Comparison of ENCODE assay signal across 22 mouse cellular contexts in the genomic region with DNA sequence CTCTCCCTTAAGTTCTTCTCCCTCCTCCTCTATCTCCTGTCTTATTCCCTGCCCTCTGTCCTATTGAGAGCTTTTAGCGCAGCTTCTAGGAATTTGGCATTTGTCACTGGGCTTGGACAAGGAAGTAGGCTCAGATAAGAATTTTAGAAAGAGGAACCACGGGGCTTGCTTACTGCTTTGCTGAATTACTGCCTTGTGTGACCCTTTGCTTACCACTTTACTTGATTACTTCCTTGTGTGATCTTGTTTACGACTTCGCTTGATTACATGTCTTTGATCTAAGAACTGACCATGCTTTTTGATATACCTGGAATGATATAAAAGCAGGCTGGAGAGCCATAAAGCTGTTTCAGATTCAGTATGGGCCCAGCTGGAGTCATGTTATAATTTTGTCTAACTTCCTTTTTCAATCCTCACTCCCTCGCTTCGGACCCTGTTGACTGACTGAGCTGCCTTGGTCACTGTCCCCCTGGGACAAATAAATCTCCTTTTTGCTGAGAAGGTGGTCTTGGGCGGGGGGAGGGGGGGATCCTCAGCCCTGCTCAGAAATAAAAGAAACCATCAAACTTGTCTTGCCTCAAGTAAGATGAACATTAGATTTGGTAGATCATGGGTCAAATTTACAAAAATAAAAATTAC. TPM values are rescaled to one million over a fixed set of nuclear protein-coding genes. Genes with fewer than 3 reads are reported as not detected.
DNase-seq lines count a peak whose midpoint lies in the region; ATAC-seq and TF ChIP-seq lines count a peak whose summit lies in the region.
"Had no signal": no experiment of that assay in that cellular context is flagged by ENCODE, and none has a peak within 500 bp of the region (broad histone marks: within the 10 kb centered on the region; RNA-seq: fewer than 3 reads in every experiment).

No protein-coding gene starts in this region.

- H3K4me2 ChIP-seq in kidney, embryonic 14.5 days (replicated peaks; ENCODE audit: low read depth, low read length): no peak overlapping the region
- H3K4me2 ChIP-seq in kidney, embryonic 16.5 days (replicated peaks; ENCODE audit: low read depth, low read length): no peak overlapping the region
- H3K4me2 ChIP-seq: forebrain, embryonic 12.5 days; heart, embryonic 15.5 days; limb, embryonic 13.5 days; liver, embryonic 15.5 days had no signal

- no peak overlapping the region for H3K4me3 ChIP-seq in kidney, embryonic 14.5 days (ENCODE audit: low read length)
- no peak overlapping the region for H3K4me3 ChIP-seq in kidney, embryonic 16.5 days (ENCODE audit: low read length)
- no peak overlapping the region for H3K4me3 ChIP-seq in bone marrow, adult 2 months (replicated peaks; ENCODE audit: control insufficient read depth, low read depth, low read length)
- H3K4me3 ChIP-seq: embryonic facial prominence, embryonic 10.5 days; forebrain, embryonic 12.5 days; heart, embryonic 15.5 days; limb, embryonic 13.5 days; liver, embryonic 15.5 days; midbrain, embryonic 10.5 days had no signal

- no peak for TF ChIP-seq POLR2A in bone marrow, adult 2 months (IDR thresholded peaks at IDR 0.05; ENCODE audit: borderline replicate concordance, control insufficient read depth, low read depth, low read length)

- no peak for TF ChIP-seq CTCF in bone marrow, adult 2 months (IDR thresholded peaks at IDR 0.05; ENCODE audit: control insufficient read depth, insufficient read depth, low read length)

- ATAC-seq in kidney, embryonic 14.5 days (ENCODE audit: low FRiP score, low TSS enrichment): 0 out of 2 replicates have a peak, but pooled peaks have one; percentile 24
- no peak for ATAC-seq in kidney, embryonic 16.5 days (ENCODE audit: low FRiP score, low TSS enrichment)
- peak; percentile 64 for ATAC-seq in megakaryocyte progenitor cell, adult 5-6 weeks (replicated peaks; ENCODE audit: poor library complexity)
- ATAC-seq: hindbrain, postnatal 0 days; intestine, postnatal 0 days had no signal

- no peaks in the 10 kb centered on the region for H3K27me3 ChIP-seq in kidney, embryonic 14.5 days (ENCODE audit: control insufficient read depth, insufficient read depth, low read length)
- H3K27me3 ChIP-seq in kidney, embryonic 16.5 days (ENCODE audit: insufficient read depth, low read length): no peaks in the 10 kb centered on the region
- H3K27me3 ChIP-seq: CH12.LX; heart, embryonic 15.5 days; limb, embryonic 13.5 days had no signal

- DNase-seq in A20 (ENCODE audit: low read depth, low spot score): peak; percentile 53
- no peak for DNase-seq in adrenal gland, postnatal 25 days
- DNase-seq in ovary, postnatal 36 days (ENCODE audit: low spot score): no peak
- no peak for DNase-seq in cerebellum, adult 8-10 months
- DNase-seq: adrenal gland, adult 8-10 months; cerebellum, adult 11 months; heart, adult 11 months; spleen, adult 18-20 months; thymus, postnatal 36 days had no signal

- no peak overlapping the region for H3K9ac ChIP-seq in kidney, embryonic 14.5 days (ENCODE audit: low read depth, low read length)
- no peak overlapping the region for H3K9ac ChIP-seq in kidney, embryonic 16.5 days (replicated peaks; ENCODE audit: low read length)
- H3K9ac ChIP-seq: forebrain, embryonic 12.5 days; heart, embryonic 15.5 days; limb, embryonic 13.5 days; liver, embryonic 15.5 days had no signal

- no peaks in the 10 kb centered on the region for H3K9me3 ChIP-seq in kidney, embryonic 14.5 days (ENCODE audit: control insufficient read depth, low read length)
- no peaks in the 10 kb centered on the region for H3K9me3 ChIP-seq in kidney, embryonic 16.5 days (ENCODE audit: low read length)
- H3K9me3 ChIP-seq: embryonic facial prominence, embryonic 10.5 days; forebrain, embryonic 12.5 days; heart, embryonic 15.5 days; limb, embryonic 13.5 days; liver, embryonic 15.5 days; midbrain, embryonic 10.5 days had no signal

- no peaks in the 10 kb centered on the region for H3K36me3 ChIP-seq in kidney, embryonic 14.5 days (ENCODE audit: control insufficient read depth, insufficient read depth, low read length)
- no peaks in the 10 kb centered on the region for H3K36me3 ChIP-seq in kidney, embryonic 16.5 days (ENCODE audit: insufficient read depth, low read length)
- H3K36me3 ChIP-seq: embryonic facial prominence, embryonic 10.5 days; forebrain, embryonic 12.5 days; heart, embryonic 15.5 days; limb, embryonic 13.5 days; liver, embryonic 15.5 days; midbrain, embryonic 10.5 days had no signal

- no peak overlapping the region for H3K27ac ChIP-seq in kidney, embryonic 14.5 days (ENCODE audit: low read depth, low read length)
- no peak overlapping the region for H3K27ac ChIP-seq in kidney, embryonic 16.5 days (ENCODE audit: low read length)
- H3K27ac ChIP-seq in bone marrow, adult 2 months (ENCODE audit: control insufficient read depth, insufficient read depth, low read depth, low read length, poor library complexity): peak overlapping the region; percentile 72
- H3K27ac ChIP-seq: embryonic facial prominence, embryonic 10.5 days; forebrain, embryonic 12.5 days; heart, embryonic 15.5 days; hindbrain, postnatal 0 days; limb, embryonic 13.5 days; liver, embryonic 15.5 days; midbrain, embryonic 10.5 days had no signal

- H3K4me1 ChIP-seq in kidney, embryonic 14.5 days (ENCODE audit: control insufficient read depth, insufficient read depth, low read length): no peaks in the 10 kb centered on the region
- H3K4me1 ChIP-seq in kidney, embryonic 16.5 days (ENCODE audit: insufficient read depth, low read length): peaks cover 8% of the 10 kb centered on the region; the same call in 1 of the 2 replicates
- H3K4me1 ChIP-seq in bone marrow, adult 2 months (ENCODE audit: control insufficient read depth, insufficient read depth, low read length): no peaks in the 10 kb centered on the region; the same call in 1 of the 2 replicates
- H3K4me1 ChIP-seq: forebrain, embryonic 12.5 days; heart, embryonic 15.5 days; limb, embryonic 13.5 days; liver, embryonic 15.5 days; midbrain, embryonic 10.5 days had no signal

- WGBS in kidney, embryonic 14.5 days: 21% methylated on average over 7 of the region's 7 CpGs
- WGBS in kidney, embryonic 16.5 days: 16% methylated on average over 7 of the region's 7 CpGs
- 8% methylated on average over 7 of the region's 7 CpGs for WGBS in bone marrow, adult 2 months

RNA-seq across cellular contexts. Expression of a gene that starts 11.5 kb away (rescaled TPM):
- polyA plus RNA-seq in kidney, embryonic 14.5 days (2014; fragmentation: Nextera tagmentation; extraction: Ambion mirVana): 146 and 192 TPM in 2 replicates
- 159 and 165 TPM in 2 replicates for polyA plus RNA-seq in kidney, embryonic 16.5 days (2015; fragmentation: Nextera tagmentation; extraction: Ambion mirVana)
- 27.4 and 44.6 TPM in 2 replicates for polyA plus RNA-seq in bone marrow, adult 2 months (2011; ENCODE audit: insufficient read depth, insufficient read length, low replicate concordance, missing spikeins)
- 155 and 165 TPM in 2 replicates for total RNA-seq in megakaryocyte progenitor cell, adult 5-6 weeks (2015)
- total RNA-seq in megakaryocyte progenitor cell, adult 5-6 weeks (2017): 221 and 252 TPM in 2 replicates
- 6.9 and 7.5 TPM in 2 replicates for total RNA-seq in adrenal gland, postnatal 25 days (2021)
